Mouse (Mus musculus) gonadal fat pad, adult 2 months (tissue): ENCODE measurements around the gene AI837181. TPM values are rescaled to one million over a fixed set of nuclear protein-coding genes. Genes with fewer than 3 reads are reported as not detected.

ENCODE experiments used
- DNase-seq: peaks from one replicate; pipeline ENCODE4 v3.0.0-alpha.2; 2012; ENCODE audit warnings: low read depth
- polyA plus RNA-seq: library from polyadenylated mRNA; depleted of rRNA; stranded (reverse); fragments of >200 nt; gene quantifications from 2 replicates; pipeline ENCODE4 v1.2.3, GENCODE M21; 2012

AI837181 gene
- polyA plus RNA-seq, 1 experiment, result 73.9 TPM

GRCm38 (mm10) chr19:5414534-5414957 lies 10.4 kb upstream of the AI837181 start:
- no peak for DNase-seq

DNA sequence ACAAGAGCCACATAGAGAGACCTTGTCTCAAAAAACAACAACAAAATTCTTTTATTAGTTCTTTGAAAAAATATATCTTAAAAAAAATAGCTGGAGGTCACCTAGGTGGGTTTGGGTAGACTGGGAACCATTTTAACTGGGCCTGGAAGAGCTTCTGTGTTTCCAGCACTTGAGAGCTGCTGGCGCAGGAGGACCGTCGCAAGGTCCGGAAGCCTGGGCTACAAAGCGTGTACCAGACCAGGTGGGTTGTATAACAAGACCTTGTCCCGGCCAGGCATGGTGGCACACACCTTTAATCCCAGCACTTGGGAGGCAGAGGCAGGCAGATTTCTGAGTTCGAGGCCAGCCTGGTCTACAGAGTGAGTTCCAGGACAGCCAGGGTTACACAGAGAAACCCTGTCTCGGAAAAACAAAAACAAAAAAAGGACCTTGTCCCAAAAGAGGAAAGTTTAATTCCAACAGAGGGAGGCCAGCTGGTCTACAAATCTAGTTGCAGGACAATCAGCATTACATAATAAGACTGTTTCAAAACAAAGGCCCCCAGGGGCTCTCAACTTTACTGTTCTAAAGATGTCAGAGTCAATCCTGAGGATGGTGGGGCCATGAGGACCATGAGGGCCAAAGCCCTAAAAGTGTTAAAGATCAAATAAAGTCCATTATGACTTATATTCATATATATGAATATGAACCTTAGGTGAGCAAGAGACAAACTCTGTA lies 6.0 kb upstream of the AI837181 start:
- no peak for DNase-seq

GRCm38 (mm10) chr19:5419630-5420029 lies 5.3 kb upstream of the AI837181 start:
- DNase-seq, result no peak

- DNase-seq, result no peak
These were observed 4.4 kb upstream of the AI837181 start for GRCm38 (mm10) chr19:5420579-5420978.

DNA sequence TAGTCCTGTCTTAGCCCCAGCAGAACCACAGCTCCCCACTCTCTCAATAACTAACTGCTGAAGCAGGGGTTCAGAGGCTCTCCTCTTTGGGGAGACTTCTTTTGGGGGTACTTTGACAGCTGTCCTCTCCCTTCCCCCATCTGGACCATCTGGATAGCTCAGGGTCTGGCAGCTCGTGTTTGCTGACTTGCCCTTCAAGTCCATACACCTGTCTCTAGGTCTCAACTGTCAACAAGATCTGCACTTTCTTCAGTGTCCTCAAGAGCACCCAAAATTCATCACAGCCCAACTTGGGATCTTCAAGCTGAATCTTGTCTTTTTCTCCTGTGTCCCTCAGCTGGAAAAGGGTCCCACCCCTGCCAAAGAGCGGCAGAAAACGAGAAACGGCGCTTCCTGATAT lies 3.2 kb upstream of the AI837181 start:
- no peak for DNase-seq

GRCm38 (mm10) chr19:5422267-5422666 lies 2.7 kb upstream of the AI837181 start:
- no peak for DNase-seq

DNA sequence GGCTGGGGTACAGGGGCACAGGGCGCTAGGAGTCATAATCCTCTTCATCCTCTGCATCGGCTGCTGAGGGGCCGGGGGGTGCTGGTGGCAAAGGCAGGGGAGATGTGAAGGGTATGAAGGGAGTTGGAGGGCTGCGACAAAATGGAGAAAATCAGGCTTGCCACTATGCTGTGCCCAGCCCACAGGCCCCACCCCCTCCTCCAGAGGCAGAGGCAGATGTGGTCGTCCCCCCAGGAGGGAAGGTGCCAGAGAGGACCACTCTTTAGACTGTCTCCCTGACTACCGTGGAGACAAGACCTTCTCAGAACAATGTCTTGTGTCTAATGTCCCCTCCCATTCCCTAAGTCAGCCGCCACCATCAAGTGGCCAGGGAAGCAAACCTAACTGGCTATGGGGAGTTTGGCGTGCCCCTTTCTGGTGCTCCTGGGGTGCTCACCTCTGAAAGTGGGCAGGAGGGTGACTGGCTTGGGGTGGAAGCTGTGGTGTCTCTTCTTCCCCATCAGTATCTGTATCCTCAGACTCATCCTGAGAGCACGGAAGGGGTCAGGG lies 2.0 kb upstream of the AI837181 start:
- DNase-seq, result no peak

DNA sequence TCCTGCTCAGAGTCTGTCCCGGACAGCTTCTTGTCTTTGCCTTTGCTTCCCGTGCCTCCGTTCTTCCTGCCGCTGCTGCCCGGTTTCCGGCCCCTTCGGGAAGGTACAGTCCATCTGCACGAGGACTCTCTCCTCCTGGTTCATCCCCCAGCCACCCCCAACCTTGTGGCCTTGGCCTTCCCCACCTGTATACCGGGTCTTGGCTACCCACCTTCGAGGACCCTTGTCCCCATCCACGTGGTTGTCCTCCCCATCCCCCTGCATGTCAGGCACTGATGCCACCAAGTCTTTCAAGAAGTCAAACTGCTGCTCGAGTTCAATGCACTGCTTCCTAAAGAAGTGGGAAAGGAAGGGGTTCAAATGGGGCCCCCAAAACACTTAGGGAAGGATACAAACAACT lies 1.4 kb upstream of the AI837181 start:
- DNase-seq, result no peak

DNA sequence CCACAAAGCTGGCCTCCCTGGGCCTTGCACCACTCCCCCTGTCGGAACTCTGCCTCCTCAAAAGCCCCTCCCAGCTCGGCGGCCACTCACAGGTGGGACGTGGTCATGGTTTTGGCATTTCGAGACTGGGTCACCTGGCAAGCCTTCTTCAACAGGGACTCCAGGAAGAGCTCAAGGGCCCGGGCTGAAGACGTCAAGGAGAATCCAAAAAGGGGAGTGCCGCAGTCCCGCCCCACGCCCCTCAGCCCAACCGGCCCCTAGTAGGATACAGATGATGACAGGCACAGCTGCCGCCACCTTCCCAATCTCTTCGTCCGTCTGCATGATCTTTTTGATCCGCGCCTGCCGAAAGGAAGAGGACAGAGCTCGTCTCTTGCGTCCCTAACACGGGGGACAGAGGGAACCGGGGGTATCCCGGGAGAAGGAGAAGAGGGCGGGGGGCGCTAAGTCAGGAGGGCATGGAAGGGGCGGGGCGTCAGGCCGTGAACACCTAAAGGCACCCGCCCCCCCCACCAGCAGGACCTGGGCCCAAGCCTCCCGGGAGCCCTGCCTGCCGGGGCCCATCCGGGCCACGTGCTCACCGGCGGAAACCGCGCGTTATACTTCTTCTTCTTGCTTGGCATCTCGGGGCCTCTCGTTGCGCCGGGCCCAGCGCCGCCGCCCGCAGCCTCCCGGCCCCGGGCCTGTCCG lies 707 bp upstream of the AI837181 start:
- DNase-seq, result no peak

DNA sequence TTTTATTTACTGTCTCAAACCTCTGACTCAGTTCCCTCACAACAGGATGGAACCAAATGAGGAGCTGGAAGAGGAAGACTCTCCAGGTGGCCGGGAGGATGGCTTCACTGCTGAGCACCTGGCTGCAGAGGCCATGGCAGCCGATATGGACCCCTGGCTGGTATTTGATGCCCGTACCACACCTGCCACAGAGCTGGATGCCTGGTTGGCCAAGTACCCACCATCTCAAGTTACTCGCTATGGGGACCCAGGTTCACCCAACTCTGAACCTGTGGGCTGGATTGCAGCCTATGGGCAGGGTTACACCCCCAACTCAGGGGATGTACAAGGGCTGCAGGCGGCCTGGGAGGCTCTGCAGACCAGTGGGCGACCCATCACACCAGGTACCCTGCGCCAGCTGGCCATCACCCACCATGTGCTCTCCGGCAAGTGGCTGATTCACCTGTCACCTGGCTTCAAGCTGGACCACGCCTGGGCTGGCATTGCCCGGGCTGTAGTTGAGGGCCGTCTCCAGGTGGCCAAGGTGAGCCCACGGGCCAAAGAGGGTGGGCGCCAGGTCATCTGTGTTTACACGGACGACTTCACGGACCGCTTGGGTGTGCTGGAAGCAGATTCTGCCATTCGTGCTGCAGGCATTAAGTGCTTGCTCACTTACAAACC lies 1.1 kb downstream of the AI837181 start:
- no peak for DNase-seq

GRCm38 (mm10) chr19:5426640-5427290 lies 1.8 kb downstream of the AI837181 start:
- DNase-seq, result no peak

DNA sequence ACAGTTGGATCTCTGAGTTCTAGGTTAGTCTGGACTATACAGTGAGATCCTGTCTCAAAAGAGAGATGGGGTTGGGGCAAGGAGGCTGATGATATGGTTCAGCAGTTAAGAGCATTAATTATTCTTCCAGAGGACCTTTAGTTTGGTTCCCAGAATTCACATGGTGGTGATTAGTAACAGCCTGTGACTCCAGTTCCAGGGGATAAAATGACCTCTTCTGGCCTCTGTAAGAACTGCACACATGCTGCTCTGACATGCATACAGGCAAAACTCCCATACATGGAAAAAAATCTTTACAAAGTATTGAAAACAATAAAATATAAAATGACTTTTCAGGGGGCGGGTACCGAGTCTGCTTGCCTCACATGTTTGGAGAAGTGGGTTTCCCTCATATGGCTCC lies 3.1 kb downstream of the AI837181 start:
- no peak for DNase-seq

DNA sequence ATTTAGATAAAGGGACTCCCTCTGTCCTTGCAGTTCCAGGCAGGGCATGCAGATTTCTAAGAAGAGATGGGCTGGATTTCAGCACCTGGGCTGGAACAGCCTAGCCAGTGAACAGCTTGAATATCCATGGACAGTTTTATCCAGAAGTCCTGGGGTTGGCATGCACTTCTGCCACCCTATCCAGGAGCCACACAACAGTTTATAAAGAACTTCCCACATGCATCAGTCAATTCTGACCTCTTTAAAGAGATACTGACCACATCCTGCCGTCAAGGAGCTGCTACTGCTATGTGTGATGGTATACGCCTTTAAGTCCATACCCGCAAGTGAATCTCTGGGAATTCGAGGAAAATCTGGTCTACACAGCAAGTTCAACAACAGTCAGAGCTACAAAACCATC lies 4.3 kb downstream of the AI837181 start:
- no peak for DNase-seq

GRCm38 (mm10) chr19:5429806-5430205 lies 4.9 kb downstream of the AI837181 start:
- DNase-seq, result no peak

DNA sequence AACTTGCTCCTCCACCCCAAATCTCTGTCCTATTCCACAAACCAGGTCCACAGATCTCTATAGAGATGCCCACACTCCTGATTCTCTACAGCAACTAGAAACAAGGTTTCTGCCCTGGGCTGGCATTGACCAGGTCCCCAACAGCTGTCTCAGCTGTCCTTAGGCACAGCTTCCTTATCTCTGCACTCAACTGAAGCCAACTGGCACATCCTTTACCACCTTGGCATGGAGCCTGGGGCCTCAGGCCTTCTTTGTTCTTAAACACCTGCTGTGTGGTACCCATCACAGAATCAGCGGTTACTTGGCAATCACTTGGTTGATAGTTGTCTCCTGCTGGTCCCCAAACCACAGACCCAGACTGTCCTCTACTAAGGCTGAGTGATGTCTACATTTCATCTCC lies 5.5 kb downstream of the AI837181 start:
- no peak for DNase-seq

DNA sequence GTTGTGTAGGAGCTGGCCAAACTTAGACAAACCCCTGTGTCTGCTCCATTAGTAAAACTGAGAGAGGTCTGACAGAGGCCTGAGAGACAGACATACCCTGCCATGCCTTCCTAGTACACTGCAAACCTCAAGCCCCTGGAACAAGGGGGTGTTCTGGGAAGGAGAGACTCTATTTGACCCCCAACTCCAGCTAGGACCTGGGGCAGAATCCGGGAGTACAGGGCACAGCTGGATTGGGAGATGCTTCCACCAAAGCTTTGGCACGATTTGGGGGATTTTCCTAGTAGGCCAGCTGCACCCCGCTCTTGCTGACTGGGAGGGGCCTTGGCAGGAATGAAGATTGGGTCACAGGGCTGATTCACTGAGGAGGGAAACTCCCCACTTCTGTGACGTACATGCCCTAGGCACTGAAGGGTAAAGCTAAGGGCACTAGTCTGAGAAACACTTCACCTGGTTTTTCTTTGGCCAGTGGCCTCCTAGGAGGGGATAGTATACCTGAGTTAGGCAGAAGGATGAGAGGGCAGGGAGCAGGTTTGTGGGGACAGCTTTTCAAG lies 7.0 kb downstream of the AI837181 start:
- DNase-seq, result no peak

DNA sequence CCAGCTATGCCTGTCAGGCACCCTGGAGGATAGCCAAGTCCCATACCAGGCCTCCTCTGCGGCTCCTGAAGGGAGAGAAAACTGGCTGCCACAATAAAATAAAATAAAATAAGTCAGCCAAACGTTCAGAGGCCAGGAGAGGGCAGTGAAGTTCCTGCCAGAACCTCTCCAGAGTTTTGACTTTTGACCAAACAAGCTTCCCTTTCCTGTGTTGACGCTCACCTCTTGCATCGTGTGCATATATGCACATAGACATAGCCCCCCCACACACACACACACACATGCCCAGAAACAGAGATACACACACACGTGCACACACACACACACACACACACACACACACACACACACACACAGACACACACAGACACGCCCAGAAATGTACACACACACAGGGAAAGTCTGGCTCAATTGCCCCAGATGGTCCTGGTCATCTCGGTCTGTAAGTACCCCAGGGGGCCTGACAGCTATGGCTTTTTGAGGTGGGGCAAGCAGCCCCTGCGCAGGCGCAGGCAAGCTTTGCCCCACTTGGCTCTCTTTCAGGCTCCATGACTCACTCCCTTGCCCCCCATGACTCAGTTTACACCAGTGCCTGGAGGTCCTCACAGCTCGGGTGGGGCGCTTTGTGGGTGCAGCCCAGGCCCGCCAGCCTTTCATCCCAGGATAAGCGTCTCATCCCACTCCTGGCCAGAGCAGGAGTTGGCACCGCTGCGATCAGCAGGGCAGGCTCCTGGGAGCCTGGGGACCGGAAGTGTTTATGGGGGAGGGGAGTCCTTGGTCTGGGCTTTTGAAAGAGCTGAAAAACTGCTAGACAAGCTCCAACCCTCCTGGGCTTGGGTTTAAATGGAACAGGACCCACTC lies 8.3 kb downstream of the AI837181 start:
- DNase-seq, result no peak

GRCm38 (mm10) chr19:5433951-5434350 lies 9.0 kb downstream of the AI837181 start:
- no peak for DNase-seq

- no peak for DNase-seq
These were observed 19.5 kb downstream of the AI837181 start for GRCm38 (mm10) chr19:5444371-5444908.

GRCm38 (mm10) chr19:5444954-5445353 lies 20.0 kb downstream of the AI837181 start:
- DNase-seq, result no peak

GRCm38 (mm10) chr19:5445747-5446146 lies 20.8 kb downstream of the AI837181 start:
- no peak for DNase-seq
